Mouse (Mus musculus): ENCODE results near the gene Mfap5. TPM values are rescaled to one million over a fixed set of nuclear protein-coding genes. Genes with fewer than 3 reads are reported as not detected.
"Not testable (repeated sequence)": the region's sequence is repeated elsewhere in the genome, so short reads cannot be mapped to it uniquely, and the experiment has no call there.

Mfap5 gene
- total RNA-seq (2021): 10 to 100 TPM; 20.5 to 22.4 TPM
- polyA plus RNA-seq (2012; rRNA removed): 113 and 156 TPM in 2 replicates
- long read RNA-seq, transcript Mfap5-207 (10 exons, 1,506 nt): major isoform, 25 of 29 reads
- long read RNA-seq, partial matches to known transcripts: 1 of 29 reads
- long read RNA-seq, other reads (novel, unspliced or antisense): 3 of 29 reads

GRCm38 (mm10) chr6:122505545-122505944, at the start of gene Mfap5:
Mfap5 (plus strand) TSS chr6:122505845.
- no peaks in the 10 kb centered on the region for H3K36me3 ChIP-seq (ENCODE audit: control insufficient read depth, insufficient read depth, low read length)
- H3K4me3 ChIP-seq: no peak within 1 kb of the TSS
- no peaks in the 10 kb centered on the region for H3K79me2 ChIP-seq (replicated peaks; ENCODE audit: control insufficient read depth, insufficient read depth, low read length)
- intact Hi-C loops (cut with DNase I): no loop called here
- no peaks in the 10 kb centered on the region for H3K27me3 ChIP-seq (ENCODE audit: control insufficient read depth, insufficient read depth, low read length)
- no peak within 1 kb of the TSS for H3K9ac ChIP-seq (ENCODE audit: low read depth, low read length)
- H3K27ac ChIP-seq: no peak within 1 kb of the TSS
- 79% methylated on average over 3 of the region's 3 CpGs for WGBS
- no peak for TF ChIP-seq CTCF (IDR thresholded peaks at IDR 0.05)
- DNase-seq: no peak
- peaks cover 2% of the 10 kb centered on the region; the same call in 1 of the 2 replicates for H3K4me1 ChIP-seq (ENCODE audit: control insufficient read depth, insufficient read depth, low read length)

GRCm38 (mm10) chr6:122458946-122459693, 46.5 kb upstream of the Mfap5 start:
- no peaks in the 10 kb centered on the region for H3K79me2 ChIP-seq (replicated peaks; ENCODE audit: control insufficient read depth, insufficient read depth, low read length)
- 83% methylated on average over 8 of the region's 8 CpGs for WGBS
- H3K4me1 ChIP-seq (ENCODE audit: control insufficient read depth, insufficient read depth, low read length): no peaks in the 10 kb centered on the region
- no peak overlapping the region for H3K9ac ChIP-seq (ENCODE audit: low read depth, low read length)
- DNase-seq: no peak
- no peaks in the 10 kb centered on the region for H3K27me3 ChIP-seq (ENCODE audit: control insufficient read depth, insufficient read depth, low read length)
- H3K36me3 ChIP-seq (ENCODE audit: control insufficient read depth, insufficient read depth, low read length): no peaks in the 10 kb centered on the region
- TF ChIP-seq CTCF (IDR thresholded peaks at IDR 0.05): no peak
- TF ChIP-seq POLR2A (IDR thresholded peaks at IDR 0.05; ENCODE audit: insufficient read depth, low read depth, low read length): no peak
- TF ChIP-seq EP300 (IDR thresholded peaks at IDR 0.05; ENCODE audit: insufficient read depth, low read depth, low read length): no peak
- intact Hi-C loops (cut with DNase I): no loop called here
- H3K4me3 ChIP-seq: no peak overlapping the region
- H3K27ac ChIP-seq: no peak overlapping the region

GRCm38 (mm10) chr6:122466092-122466713, 39.4 kb upstream of the Mfap5 start:
- TF ChIP-seq CTCF (IDR thresholded peaks at IDR 0.05) (no peak), EP300 (IDR thresholded peaks at IDR 0.05; ENCODE audit: insufficient read depth, low read depth, low read length) (no peak), POLR2A (IDR thresholded peaks at IDR 0.05; ENCODE audit: insufficient read depth, low read depth, low read length) (no peak)
- DNase-seq: no peak
- H3K4me1 ChIP-seq (ENCODE audit: control insufficient read depth, insufficient read depth, low read length): no peaks in the 10 kb centered on the region
- WGBS: 76% methylated on average over 3 of the region's 3 CpGs
- H3K4me3 ChIP-seq: no peak overlapping the region
- no peak overlapping the region for H3K9ac ChIP-seq (ENCODE audit: low read depth, low read length)
- no peak overlapping the region for H3K27ac ChIP-seq
- intact Hi-C loops (cut with DNase I): no loop called here
- no peaks in the 10 kb centered on the region for H3K79me2 ChIP-seq (replicated peaks; ENCODE audit: control insufficient read depth, insufficient read depth, low read length)
- no peaks in the 10 kb centered on the region for H3K27me3 ChIP-seq (ENCODE audit: control insufficient read depth, insufficient read depth, low read length)
- no peaks in the 10 kb centered on the region for H3K36me3 ChIP-seq (ENCODE audit: control insufficient read depth, insufficient read depth, low read length)

- Histone ChIP-seq H3K27ac (no peak overlapping the region), H3K79me2 (replicated peaks; ENCODE audit: control insufficient read depth, insufficient read depth, low read length) (no peaks in the 10 kb centered on the region), H3K36me3 (ENCODE audit: control insufficient read depth, insufficient read depth, low read length) (no peaks in the 10 kb centered on the region), H3K4me1 (ENCODE audit: control insufficient read depth, insufficient read depth, low read length) (no peaks in the 10 kb centered on the region), H3K9ac (ENCODE audit: low read depth, low read length) (no peak overlapping the region), H3K4me3 (no peak overlapping the region), H3K27me3 (ENCODE audit: control insufficient read depth, insufficient read depth, low read length) (no peaks in the 10 kb centered on the region)
- no peak for DNase-seq
- TF ChIP-seq EP300 (IDR thresholded peaks at IDR 0.05; ENCODE audit: insufficient read depth, low read depth, low read length) (no peak), CTCF (IDR thresholded peaks at IDR 0.05) (no peak), POLR2A (IDR thresholded peaks at IDR 0.05; ENCODE audit: insufficient read depth, low read depth, low read length) (no peak)
- intact Hi-C loops (cut with DNase I): no loop called here
- 89% methylated on average over 15 of the region's 15 CpGs for WGBS
Measured at GRCm38 (mm10) chr6:122469030-122469640, 36.5 kb upstream of the Mfap5 start.

- DNase-seq: no peak
- Histone ChIP-seq H3K79me2 (replicated peaks; ENCODE audit: control insufficient read depth, insufficient read depth, low read length) (no peaks in the 10 kb centered on the region), H3K36me3 (ENCODE audit: control insufficient read depth, insufficient read depth, low read length) (no peaks in the 10 kb centered on the region), H3K9ac (ENCODE audit: low read depth, low read length) (no peak overlapping the region), H3K4me3 (no peak overlapping the region), H3K27ac (no peak overlapping the region), H3K27me3 (ENCODE audit: control insufficient read depth, insufficient read depth, low read length) (no peaks in the 10 kb centered on the region), H3K4me1 (ENCODE audit: control insufficient read depth, insufficient read depth, low read length) (no peaks in the 10 kb centered on the region)
- intact Hi-C loops (cut with DNase I): no loop called here
- 51% methylated on average over 2 of the region's 2 CpGs for WGBS
- TF ChIP-seq POLR2A (IDR thresholded peaks at IDR 0.05; ENCODE audit: insufficient read depth, low read depth, low read length): no peak
- TF ChIP-seq EP300 (IDR thresholded peaks at IDR 0.05; ENCODE audit: insufficient read depth, low read depth, low read length): no peak
- no peak for TF ChIP-seq CTCF (IDR thresholded peaks at IDR 0.05)
Measured at GRCm38 (mm10) chr6:122470240-122470639, 35.4 kb upstream of the Mfap5 start.

GRCm38 (mm10) chr6:122471461-122471860, 34.2 kb upstream of the Mfap5 start:
- H3K79me2 ChIP-seq (replicated peaks; ENCODE audit: control insufficient read depth, insufficient read depth, low read length); intact Hi-C loops (cut with DNase I); DNase-seq; H3K36me3 ChIP-seq (ENCODE audit: control insufficient read depth, insufficient read depth, low read length); H3K4me1 ChIP-seq (ENCODE audit: control insufficient read depth, insufficient read depth, low read length); H3K9ac ChIP-seq (ENCODE audit: low read depth, low read length); H3K4me3 ChIP-seq; H3K27me3 ChIP-seq (ENCODE audit: control insufficient read depth, insufficient read depth, low read length); H3K27ac ChIP-seq: not testable (repeated sequence)
- 81% methylated on average over 3 of the region's 3 CpGs for WGBS

Measured in heart, adult 2 months (tissue).